8 mouse cellular contexts compared by ENCODE assay signal in genomic region chr14:73326511-73326910, GRCm38 (mm10). TPM values are rescaled to one million over a fixed set of nuclear protein-coding genes. Genes with fewer than 3 reads are reported as not detected.
DNase-seq lines count a peak whose midpoint lies in the region; ATAC-seq and TF ChIP-seq lines count a peak whose summit lies in the region.

No protein-coding gene starts in this region.

- TF ChIP-seq POLR2A in olfactory bulb, adult 2 months (IDR thresholded peaks at IDR 0.05; ENCODE audit: insufficient read depth, low read depth, low read length) = no peak

- no peaks in the 10 kb centered on the region for H3K27me3 ChIP-seq in lung, postnatal 0 days (replicated peaks; ENCODE audit: insufficient read depth, low read length)
- no peaks in the 10 kb centered on the region for H3K27me3 ChIP-seq in embryonic facial prominence, embryonic 14.5 days (replicated peaks; ENCODE audit: control insufficient read depth, insufficient read depth, low read length)
- H3K27me3 ChIP-seq in limb, embryonic 11.5 days (ENCODE audit: control insufficient read depth, insufficient read depth, low read length) = no peaks in the 10 kb centered on the region

- H3K27ac ChIP-seq in lung, postnatal 0 days (ENCODE audit: low read length) = peak overlapping the region; percentile 93
- H3K27ac ChIP-seq in embryonic facial prominence, embryonic 14.5 days (replicated peaks; ENCODE audit: low read depth, low read length) = peak overlapping the region; percentile 92
- no peak overlapping the region; the same call in 1 of the 2 replicates for H3K27ac ChIP-seq in limb, embryonic 11.5 days (replicated peaks; ENCODE audit: low read depth, low read length)
- H3K27ac ChIP-seq in olfactory bulb, adult 2 months (ENCODE audit: insufficient read depth, low read depth, low read length) = peak overlapping the region; percentile 82

- 9% methylated on average over 8 of the region's 8 CpGs for WGBS in lung, postnatal 0 days
- WGBS in embryonic facial prominence, embryonic 14.5 days = 7% methylated on average over 8 of the region's 8 CpGs
- WGBS in limb, embryonic 11.5 days = 9% methylated on average over 8 of the region's 8 CpGs
- 6% methylated on average over 8 of the region's 8 CpGs for WGBS in olfactory bulb, adult 2 months

- peak overlapping the region; percentile 85 for H3K4me3 ChIP-seq in lung, postnatal 0 days (ENCODE audit: low read depth, low read length)
- peak overlapping the region; percentile 90 for H3K4me3 ChIP-seq in embryonic facial prominence, embryonic 14.5 days (ENCODE audit: low read depth, low read length)
- H3K4me3 ChIP-seq in limb, embryonic 11.5 days (ENCODE audit: low read depth, low read length) = peak overlapping the region; percentile 85
- H3K4me3 ChIP-seq in olfactory bulb, adult 2 months (ENCODE audit: insufficient read depth, low read depth, low read length) = peak overlapping the region; percentile 100

- ATAC-seq in lung, postnatal 0 days = no peak
- no peak for ATAC-seq in embryonic facial prominence, embryonic 14.5 days (ENCODE audit: low read depth)
- no peak for ATAC-seq in limb, embryonic 11.5 days (ENCODE audit: insufficient number of reproducible peaks, low FRiP score, low TSS enrichment, low read depth)
- ATAC-seq in frontal cortex, adult (ENCODE audit: low TSS enrichment) = no peak

- no peak for TF ChIP-seq CTCF in lung, postnatal 0 days (IDR thresholded peaks at IDR 0.05)
- no peak for TF ChIP-seq CTCF in olfactory bulb, adult 2 months (IDR thresholded peaks at IDR 0.05; ENCODE audit: insufficient read depth, low read depth, low read length)

- H3K9me3 ChIP-seq in lung, postnatal 0 days (ENCODE audit: low read length) = no peaks in the 10 kb centered on the region
- 0 out of 2 replicates have a peak, but pooled peaks cover 6% of the 10 kb centered on the region for H3K9me3 ChIP-seq in embryonic facial prominence, embryonic 14.5 days (ENCODE audit: control insufficient read depth, low read length)
- no peaks in the 10 kb centered on the region for H3K9me3 ChIP-seq in limb, embryonic 11.5 days (ENCODE audit: control insufficient read depth, low read length)

- no peaks in the 10 kb centered on the region for H3K36me3 ChIP-seq in lung, postnatal 0 days (ENCODE audit: insufficient read depth, low read length)
- H3K36me3 ChIP-seq in embryonic facial prominence, embryonic 14.5 days (ENCODE audit: control insufficient read depth, insufficient read depth, low read length) = no peaks in the 10 kb centered on the region
- no peaks in the 10 kb centered on the region for H3K36me3 ChIP-seq in limb, embryonic 11.5 days (ENCODE audit: control insufficient read depth, insufficient read depth, low read length)

- no peak for TF ChIP-seq EP300 in lung, postnatal 0 days (IDR thresholded peaks at IDR 0.05)

- H3K4me1 ChIP-seq in lung, postnatal 0 days (ENCODE audit: insufficient read depth, low read depth, low read length) = no peaks in the 10 kb centered on the region
- H3K4me1 ChIP-seq in embryonic facial prominence, embryonic 14.5 days (ENCODE audit: control insufficient read depth, insufficient read depth, low read length) = no peaks in the 10 kb centered on the region
- no peaks in the 10 kb centered on the region for H3K4me1 ChIP-seq in limb, embryonic 11.5 days (ENCODE audit: control insufficient read depth, insufficient read depth, low read length)
- peaks cover 3% of the 10 kb centered on the region; the same call in 1 of the 2 replicates for H3K4me1 ChIP-seq in olfactory bulb, adult 2 months (ENCODE audit: control insufficient read depth, insufficient read depth, low read length)

- peak overlapping the region; percentile 76 for H3K9ac ChIP-seq in lung, postnatal 0 days (replicated peaks; ENCODE audit: low read depth)
- H3K9ac ChIP-seq in embryonic facial prominence, embryonic 14.5 days (ENCODE audit: low read depth, low read length) = peak overlapping the region; percentile 86
- H3K9ac ChIP-seq in limb, embryonic 11.5 days (ENCODE audit: low read length) = peak overlapping the region; percentile 74

- H3K4me2 ChIP-seq in lung, postnatal 0 days (replicated peaks; ENCODE audit: low read depth, low read length) = peak overlapping the region; percentile 78
- peak overlapping the region; percentile 86 for H3K4me2 ChIP-seq in embryonic facial prominence, embryonic 14.5 days (ENCODE audit: low read depth, low read length)
- peak overlapping the region; percentile 92 for H3K4me2 ChIP-seq in limb, embryonic 11.5 days (ENCODE audit: low read depth, severe bottlenecking)

- no peak for DNase-seq in lung, postnatal 0 days (ENCODE audit: low spot score)
- DNase-seq in lung, postnatal 14 days = no peak
- DNase-seq in embryonic facial prominence, embryonic 14.5 days (ENCODE audit: low spot score) = peak; percentile 45
- no peak for DNase-seq in limb, embryonic 11.5 days (ENCODE audit: low spot score)
- no peak for DNase-seq in thymus, postnatal 36 days
- no peak for DNase-seq in embryo, embryonic 10.5 days (ENCODE audit: low spot score)

RNA-seq across cellular contexts. Expression of gene Rb1, which starts 0.9 kb away (rescaled TPM):
- polyA plus RNA-seq in lung, postnatal 0 days (2015; fragmentation: Nextera tagmentation; extraction: Ambion mirVana) = 14.3 and 14.7 TPM in 2 replicates
- polyA plus RNA-seq in embryonic facial prominence, embryonic 14.5 days (2014; fragmentation: Nextera tagmentation; extraction: Ambion mirVana) = 30.1 and 30.4 TPM in 2 replicates
- polyA plus RNA-seq in limb, embryonic 11.5 days (2014; fragmentation: Nextera tagmentation; extraction: Ambion mirVana) = 29.7 and 30.4 TPM in 2 replicates
- 65.2 TPM in 1 of 2 replicates, not detected in the other for polyA plus RNA-seq in olfactory bulb, adult 2 months (2012; ENCODE audit: insufficient read depth, insufficient read length, low replicate concordance, missing spikeins)

RNA-seq across cellular contexts. Expression of gene Itm2b, which starts 58.6 kb away (rescaled TPM):
- polyA plus RNA-seq in lung, postnatal 0 days (2015; fragmentation: Nextera tagmentation; extraction: Ambion mirVana) = 1,838 and 1,903 TPM in 2 replicates
- polyA plus RNA-seq in embryonic facial prominence, embryonic 14.5 days (2014; fragmentation: Nextera tagmentation; extraction: Ambion mirVana) = 936 and 968 TPM in 2 replicates
- polyA plus RNA-seq in limb, embryonic 11.5 days (2014; fragmentation: Nextera tagmentation; extraction: Ambion mirVana) = 335 and 352 TPM in 2 replicates
- polyA plus RNA-seq in olfactory bulb, adult 2 months (2012; ENCODE audit: insufficient read depth, insufficient read length, low replicate concordance, missing spikeins) = 469 and 510 TPM in 2 replicates
